Mouse (Mus musculus) embryo, embryonic 9.5 days (tissue): ENCODE data around the gene Slc39a8.

Experiments
- DNase-seq: peaks from one replicate; pipeline ENCODE4 v3.0.0-alpha.2; 2017; ENCODE audit errors: extremely low spot score

Slc39a8 gene

DNA sequence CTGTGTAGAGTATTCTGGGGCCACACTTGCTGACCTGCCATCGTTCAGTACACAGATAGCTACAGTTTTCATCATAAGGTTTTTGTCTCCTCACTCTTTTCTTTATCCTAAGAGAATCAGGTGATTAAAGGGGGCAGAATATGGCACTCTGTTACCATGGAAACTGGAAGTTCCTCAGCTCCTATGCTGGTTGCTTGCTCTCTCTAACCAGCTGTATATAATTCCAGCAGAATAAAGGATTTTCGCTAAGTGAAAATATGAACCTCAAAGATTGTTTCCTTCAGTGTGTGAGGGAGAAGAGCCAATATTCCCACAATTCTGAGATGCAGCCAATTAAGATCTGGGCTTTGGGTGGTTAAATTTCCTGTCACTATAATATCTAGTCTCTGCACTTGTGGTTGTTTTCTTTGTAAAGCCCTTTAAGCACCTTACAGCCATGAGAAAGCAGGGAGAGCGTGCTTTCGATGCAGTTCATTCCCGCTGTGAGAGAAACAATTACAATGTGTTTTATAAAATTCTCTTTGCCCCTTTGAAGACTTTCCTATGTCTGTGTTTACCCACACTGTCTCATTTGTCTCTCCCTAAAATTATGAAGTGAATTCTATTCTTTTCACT, 93.6 kb downstream of the Slc39a8 start:
- no peak for DNase-seq

DNA sequence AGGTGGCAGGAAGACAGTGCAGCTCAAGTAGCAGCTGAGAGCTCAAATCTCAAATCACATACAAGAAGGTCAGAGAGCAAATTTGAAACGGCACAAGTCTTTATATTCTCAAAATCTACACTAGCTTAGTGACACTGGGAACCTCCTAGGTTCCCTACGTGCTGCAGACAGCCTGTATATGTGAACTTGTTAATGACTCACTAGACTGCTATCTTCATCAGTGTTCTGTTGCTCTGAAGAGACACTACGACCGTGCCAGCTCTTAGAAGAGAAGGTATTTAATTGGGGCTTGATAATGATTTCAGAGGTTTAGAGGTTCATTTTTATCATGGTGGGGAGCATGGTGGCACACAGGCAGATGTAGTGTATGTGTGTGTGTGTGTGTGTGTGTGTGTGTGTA, 94.2 kb downstream of the Slc39a8 start:
- no peak for DNase-seq

- DNase-seq = no peak
Observed at GRCm38 (mm10) chr3:135926729-135927128, 101.7 kb downstream of the Slc39a8 start.

GRCm38 (mm10) chr3:135928184-135928583, 103.1 kb downstream of the Slc39a8 start:
- no peak for DNase-seq

DNA sequence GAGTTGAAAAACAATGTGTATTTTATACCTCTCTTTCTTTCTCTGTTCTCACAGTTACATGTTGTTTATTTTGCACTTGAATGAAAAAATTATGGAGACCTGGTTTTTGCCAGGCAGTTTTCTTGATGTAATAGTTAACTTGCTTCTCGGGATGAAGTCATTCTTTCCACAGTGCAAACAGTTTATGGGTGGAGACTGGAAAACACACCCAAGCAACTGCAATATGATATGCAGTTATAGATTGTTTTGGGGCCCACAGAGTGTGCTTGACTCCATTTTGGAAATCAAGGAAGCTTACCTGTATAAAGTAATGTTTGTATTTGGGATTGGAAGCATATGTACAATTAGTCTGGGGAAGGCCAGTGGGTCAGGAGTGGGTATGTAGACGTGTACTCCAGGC, 112.4 kb downstream of the Slc39a8 start:
- no peak for DNase-seq
